Mouse (Mus musculus) layer of hippocampus, adult 6 months (tissue): Measurements from ENCODE around the gene Gm21834. TPM values are rescaled to one million over a fixed set of nuclear protein-coding genes. Genes with fewer than 3 reads are reported as not detected.

Experiments
- long read RNA-seq, 2 experiments: library from polyadenylated mRNA; unstranded; transcript quantifications; one replicate each; pipeline ENCODE4 v2.0.0; 2019 to 2020
- polyA plus RNA-seq: library from polyadenylated mRNA; unstranded; fragments of <200 nt; fragmentation: Nextera tagmentation; gene quantifications from 2 replicates; pipeline ENCODE4 v1.2.3, GENCODE M21; 2021

The Gm21834 gene
- polyA plus RNA-seq, result not detected in 2 replicates
- long read RNA-seq, experiment 1, result 0 reads
- long read RNA-seq, experiment 2, result 0 reads

GRCm38 (mm10) chr17:57742119-57742518, at the start of gene Gm21834:
Gene Gm21834, minus strand, starts transcription at chr17:57742219.

DNA sequence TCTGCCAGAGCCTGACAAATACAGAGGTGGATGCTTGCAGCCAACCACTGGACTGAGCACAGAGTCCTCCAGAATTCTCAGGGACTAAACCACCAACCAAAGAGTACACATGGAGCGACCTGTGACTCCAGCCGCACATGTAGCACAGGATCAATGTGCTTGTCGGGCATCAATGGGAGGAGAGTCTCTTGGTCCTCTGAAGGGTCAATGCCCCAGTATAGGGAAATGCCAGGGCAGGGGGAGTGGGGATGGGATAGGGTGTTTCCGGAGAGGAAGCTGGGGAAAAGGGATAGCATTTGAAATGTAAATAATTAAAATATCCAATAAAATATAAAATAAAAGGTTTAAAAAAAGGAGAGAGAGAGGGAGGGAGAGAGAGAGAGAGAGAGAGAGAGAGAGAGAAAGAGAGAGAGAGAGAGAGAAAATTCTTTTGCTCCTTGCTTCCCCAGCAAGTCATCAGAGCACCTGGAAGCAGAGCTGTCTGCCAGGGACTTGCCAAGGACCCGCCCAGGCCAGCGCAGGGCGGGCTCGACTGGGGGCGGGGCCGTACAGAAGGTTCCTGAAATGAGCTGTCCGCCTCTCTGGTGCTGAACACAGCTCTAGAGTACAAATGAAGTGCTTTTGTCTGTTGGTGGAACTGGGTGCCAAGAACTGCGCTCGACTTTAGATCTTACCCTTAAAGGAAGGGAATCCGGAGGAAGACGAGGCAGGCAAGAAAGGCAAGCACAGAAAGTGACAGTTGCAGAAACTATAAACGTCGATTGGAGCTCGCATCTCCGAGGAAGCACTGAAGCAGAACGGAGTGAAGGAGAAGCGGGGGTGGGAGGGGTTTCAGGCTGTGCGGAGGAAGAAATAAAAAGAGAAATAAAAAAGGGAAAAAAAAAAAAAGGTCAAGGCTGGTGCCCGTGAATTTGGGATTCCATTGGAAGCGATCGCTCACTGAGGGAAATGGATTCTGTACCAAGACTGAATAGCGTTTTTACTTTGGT, 26.9 kb upstream of the Gm21834 start, which contains the start of gene Cntnap5c:
Cntnap5c (plus strand) TSS at position 949 of the 989 bp plus-strand sequence.

Other genes starting within 250 kb of the Gm21834 start
- not detected in 2 replicates for gene Vmn2r120, start 196.7 kb downstream of the Gm21834 start, polyA plus RNA-seq
- 0.89 and 1.2 TPM in 2 replicates for gene Cntnap5c, start 27.4 kb upstream of the Gm21834 start, polyA plus RNA-seq